Mouse (Mus musculus) ES-Bruce4 (cell line): ENCODE results near the gene Tas2r123. TPM values are rescaled to one million over a fixed set of nuclear protein-coding genes. Genes with fewer than 3 reads are reported as not detected.

ENCODE experiments used
- H3K27ac ChIP-seq: 2 replicates; pipeline ENCODE4 v1.5.1; 2012; ENCODE audit warnings: low read length, inconsistent platforms; ENCODE audit not compliant: insufficient read depth
- H3K27me3 ChIP-seq: 2 replicates; pipeline ENCODE4 v1.6.1; 2012; ENCODE audit warnings: mild to moderate bottlenecking, low read length, inconsistent platforms; ENCODE audit not compliant: control insufficient read depth, poor library complexity, insufficient read depth, severe bottlenecking
- H3K36me3 ChIP-seq: 2 replicates; pipeline ENCODE4 v1.6.1; 2012; ENCODE audit warnings: inconsistent platforms, mild to moderate bottlenecking, low read length, moderate library complexity; ENCODE audit not compliant: control insufficient read depth, poor library complexity, insufficient read depth, severe bottlenecking
- H3K4me1 ChIP-seq: one replicate; pipeline ENCODE4 v1.8.1; 2011; ENCODE audit warnings: low read length; ENCODE audit not compliant: control insufficient read depth, insufficient read depth
- H3K4me3 ChIP-seq: 2 replicates; pipeline ENCODE4 v1.5.1; 2011; ENCODE audit warnings: low read depth, mild to moderate bottlenecking, low read length
- H3K9ac ChIP-seq: 2 replicates; pipeline ENCODE4 v1.6.1; 2012; ENCODE audit warnings: low read depth, mild to moderate bottlenecking, inconsistent platforms; ENCODE audit not compliant: poor library complexity, severe bottlenecking
- H3K9me3 ChIP-seq: replicated peaks from 2 replicates; pipeline ENCODE4 v1.6.1; 2012; ENCODE audit warnings: mild to moderate bottlenecking, low read length, inconsistent platforms; ENCODE audit not compliant: control insufficient read depth, poor library complexity, insufficient read depth, severe bottlenecking
- CTCF ChIP-seq: IDR thresholded peaks from one replicate; pipeline ENCODE4 v1.8.1; 2011; ENCODE audit warnings: low read depth, low read length
- EP300 ChIP-seq: IDR thresholded peaks from 2 replicates; pipeline ENCODE4 v1.6.1; 2011; ENCODE audit warnings: low read depth, low read length; ENCODE audit not compliant: insufficient read depth
- POLR2A ChIP-seq: IDR thresholded peaks from one replicate; pipeline ENCODE4 v1.8.1; 2011; ENCODE audit warnings: low read length; ENCODE audit not compliant: insufficient read depth
- polyA plus RNA-seq: library from polyadenylated mRNA; stranded (reverse); fragments of >200 nt; gene quantifications from 2 replicates; pipeline ENCODE4 v1.2.4, GENCODE M21; 2011; ENCODE audit warnings: low read depth; ENCODE audit not compliant: missing spikeins, insufficient read depth, insufficient read length

The Tas2r123 gene
- not detected in 2 replicates for polyA plus RNA-seq

DNA sequence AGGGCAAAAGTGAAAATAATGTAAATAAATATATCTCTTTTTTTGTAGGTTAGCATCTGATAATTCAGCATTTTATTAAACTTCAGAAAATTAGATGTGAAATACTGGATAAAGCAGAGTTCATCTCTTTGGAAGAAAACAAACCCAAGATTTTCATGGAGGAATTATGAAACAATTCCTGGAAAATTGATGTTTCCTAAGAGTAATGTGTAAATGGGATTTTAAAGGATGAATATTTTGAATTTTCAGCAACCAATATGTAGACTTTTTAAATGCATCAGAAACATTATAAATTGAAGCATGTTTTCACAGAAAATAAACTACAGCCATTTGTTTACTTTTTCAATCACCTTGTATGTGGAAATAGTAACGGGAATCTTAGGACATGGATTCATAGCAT is at the start of gene Tas2r123:
Gene Tas2r123, plus strand, starts transcription at position 301 of the 400 bp plus-strand sequence.
- no peak within 1 kb of the TSS for H3K9ac ChIP-seq
- no peaks in the 10 kb centered on the region for H3K9me3 ChIP-seq
- no peaks in the 10 kb centered on the region for H3K4me1 ChIP-seq
- TF ChIP-seq EP300, result no peak
- no peak for TF ChIP-seq POLR2A
- no peak for TF ChIP-seq CTCF
- H3K36me3 ChIP-seq, result no peaks in the 10 kb centered on the region
- H3K27ac ChIP-seq, result no peak within 1 kb of the TSS
- no peaks in the 10 kb centered on the region for H3K27me3 ChIP-seq
- no peak within 1 kb of the TSS for H3K4me3 ChIP-seq

- H3K4me1 ChIP-seq, result no peaks in the 10 kb centered on the region
- no peak within 1 kb of the TSS for H3K9ac ChIP-seq
- TF ChIP-seq POLR2A (no peak), EP300 (no peak), CTCF (no peak)
- no peaks in the 10 kb centered on the region for H3K36me3 ChIP-seq
- no peak within 1 kb of the TSS for H3K27ac ChIP-seq
- H3K9me3 ChIP-seq, result no peaks in the 10 kb centered on the region
- H3K27me3 ChIP-seq, result no peaks in the 10 kb centered on the region
- H3K4me3 ChIP-seq, result no peak within 1 kb of the TSS
Observed at GRCm38 (mm10) chr6:132802518-132802917, 44.4 kb upstream of the Tas2r123 start, which contains the start of gene Tas2r117. Tas2r117 (plus strand) TSS chr6:132802818.

GRCm38 (mm10) chr6:132855138-132855537 is 8.2 kb downstream of the Tas2r123 start, which contains the start of gene Tas2r116:
Tas2r116 (plus strand) TSS chr6:132855438.
- Histone ChIP-seq H3K4me3 (no peak within 1 kb of the TSS), H3K36me3 (no peaks in the 10 kb centered on the region), H3K9me3 (no peaks in the 10 kb centered on the region), H3K9ac (no peak within 1 kb of the TSS), H3K27ac (no peak within 1 kb of the TSS), H3K27me3 (no peaks in the 10 kb centered on the region), H3K4me1 (no peaks in the 10 kb centered on the region)
- TF ChIP-seq EP300 (no peak), POLR2A (no peak), CTCF (no peak)

DNA sequence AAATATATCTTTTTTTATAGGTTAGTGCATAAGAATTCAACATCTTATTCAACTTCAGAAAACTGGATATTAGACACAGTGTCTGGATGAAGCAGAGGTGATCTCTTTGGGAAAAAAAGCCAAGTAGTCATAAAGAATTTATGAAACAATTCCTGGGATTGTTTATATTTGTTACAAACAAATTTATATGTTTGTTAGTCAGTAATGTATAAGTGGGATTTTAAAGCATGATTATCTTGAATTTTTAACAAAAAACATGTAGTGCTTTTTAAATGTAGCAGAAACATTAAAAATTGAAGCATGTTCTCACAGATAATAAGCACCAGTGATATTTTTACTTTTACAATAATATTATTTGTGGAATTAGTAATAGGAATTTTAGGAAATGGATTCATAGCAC is 20.8 kb downstream of the Tas2r123 start, which contains the start of gene Tas2r110:
Gene Tas2r110, plus strand, starts transcription at position 301 of the 400 bp plus-strand sequence.
- Histone ChIP-seq H3K9ac (no peak within 1 kb of the TSS), H3K9me3 (no peaks in the 10 kb centered on the region), H3K27ac (no peak within 1 kb of the TSS), H3K27me3 (no peaks in the 10 kb centered on the region), H3K36me3 (no peaks in the 10 kb centered on the region), H3K4me3 (no peak within 1 kb of the TSS), H3K4me1 (no peaks in the 10 kb centered on the region)
- TF ChIP-seq POLR2A (no peak), CTCF (no peak), EP300 (no peak)

GRCm38 (mm10) chr6:132892711-132893110 is 45.8 kb downstream of the Tas2r123 start, which contains the start of gene Tas2r113:
Tas2r113 (plus strand) TSS chr6:132893011.
- H3K9me3 ChIP-seq, result no peaks in the 10 kb centered on the region
- H3K27ac ChIP-seq, result no peak within 1 kb of the TSS
- H3K4me3 ChIP-seq, result no peak within 1 kb of the TSS

More at GRCm38 (mm10) chr6:132892711-132893110, 45.8 kb downstream of the Tas2r123 start, which contains the start of gene Tas2r113:
- TF ChIP-seq POLR2A, result no peak
- TF ChIP-seq EP300, result no peak
- TF ChIP-seq CTCF, result no peak
- H3K27me3 ChIP-seq, result no peaks in the 10 kb centered on the region
- H3K9ac ChIP-seq, result no peak within 1 kb of the TSS
- no peaks in the 10 kb centered on the region for H3K36me3 ChIP-seq
- H3K4me1 ChIP-seq, result no peaks in the 10 kb centered on the region

Other genes with a start within 250 kb of the Tas2r123 start
- not detected in 2 replicates for gene A630073D07Rik, start 195.6 kb upstream of the Tas2r123 start, polyA plus RNA-seq
- gene Tas2r120, start 190.2 kb upstream of the Tas2r123 start, polyA plus RNA-seq, result not detected in 2 replicates
- not detected in 2 replicates for gene Tas2r121, start 146.1 kb upstream of the Tas2r123 start, polyA plus RNA-seq
- gene Tas2r122, start 135.2 kb upstream of the Tas2r123 start, polyA plus RNA-seq, result not detected in 2 replicates
- gene Tas2r115, start 109.1 kb upstream of the Tas2r123 start, polyA plus RNA-seq, result not detected in 2 replicates
- gene Tas2r124, start 92.4 kb upstream of the Tas2r123 start, polyA plus RNA-seq, result not detected in 2 replicates
- not detected in 2 replicates for gene Tas2r102, start 85.0 kb upstream of the Tas2r123 start, polyA plus RNA-seq
- gene Tas2r136, start 69.0 kb upstream of the Tas2r123 start, polyA plus RNA-seq, result not detected in 2 replicates
- gene Tas2r117, start 44.3 kb upstream of the Tas2r123 start, polyA plus RNA-seq, result not detected in 2 replicates
- not detected in 2 replicates for gene Tas2r116, start 8.3 kb downstream of the Tas2r123 start, polyA plus RNA-seq
- not detected in 2 replicates for gene Tas2r110, start 20.9 kb downstream of the Tas2r123 start, polyA plus RNA-seq
- gene Tas2r113, start 45.9 kb downstream of the Tas2r123 start, polyA plus RNA-seq, result not detected in 2 replicates
- not detected in 2 replicates for gene Tas2r125, start 62.5 kb downstream of the Tas2r123 start, polyA plus RNA-seq
- not detected in 2 replicates for gene Tas2r129, start 104.0 kb downstream of the Tas2r123 start, polyA plus RNA-seq
- gene Tas2r131, start 110.8 kb downstream of the Tas2r123 start, polyA plus RNA-seq, result not detected in 2 replicates
- gene Tas2r109, start 133.8 kb downstream of the Tas2r123 start, polyA plus RNA-seq, result not detected in 2 replicates
- not detected in 2 replicates for gene Tas2r103, start 190.0 kb downstream of the Tas2r123 start, polyA plus RNA-seq
- gene Tas2r140, start 208.7 kb downstream of the Tas2r123 start, polyA plus RNA-seq, result not detected in 2 replicates